Comparison of ENCODE assay signal across 9 mouse cellular contexts in genomic region chr14:93891371-93891746, GRCm38 (mm10). TPM values are rescaled to one million over a fixed set of nuclear protein-coding genes. Genes with fewer than 3 reads are reported as not detected.
DNase-seq lines count a peak whose midpoint lies in the region; ATAC-seq and TF ChIP-seq lines count a peak whose summit lies in the region.
"Had no signal": no experiment of that assay in that cellular context is flagged by ENCODE, and none has a peak within 500 bp of the region (broad histone marks: within the 10 kb centered on the region; RNA-seq: fewer than 3 reads in every experiment).

No protein-coding gene starts in this region.

- H3K36me3 ChIP-seq in kidney, postnatal 0 days (ENCODE audit: insufficient read depth, low read length): no peaks in the 10 kb centered on the region
- H3K36me3 ChIP-seq in heart, postnatal 0 days (replicated peaks; ENCODE audit: control insufficient read depth, insufficient read depth, low read length): no peaks in the 10 kb centered on the region
- no peaks in the 10 kb centered on the region for H3K36me3 ChIP-seq in liver, embryonic 16.5 days (ENCODE audit: control insufficient read depth, insufficient read depth)
- no peaks in the 10 kb centered on the region for H3K36me3 ChIP-seq in stomach, embryonic 15.5 days

- peak overlapping the region; percentile 46 for H3K4me3 ChIP-seq in kidney, postnatal 0 days (replicated peaks; ENCODE audit: low read depth, low read length)
- peak overlapping the region; percentile 56 for H3K4me3 ChIP-seq in heart, postnatal 0 days (ENCODE audit: low read depth, low read length)
- peak overlapping the region; percentile 36 for H3K4me3 ChIP-seq in liver, embryonic 16.5 days (ENCODE audit: low read depth, low read length)
- peak overlapping the region; percentile 65 for H3K4me3 ChIP-seq in stomach, embryonic 15.5 days (replicated peaks)

- H3K27ac ChIP-seq in kidney, postnatal 0 days: no peak overlapping the region
- H3K27ac ChIP-seq in heart, postnatal 0 days (ENCODE audit: low read depth): no peak overlapping the region
- no peak overlapping the region for H3K27ac ChIP-seq in liver, embryonic 16.5 days (ENCODE audit: low read length)
- peak overlapping the region; percentile 78 for H3K27ac ChIP-seq in stomach, embryonic 15.5 days

- DNase-seq in kidney, postnatal 0 days (ENCODE audit: low spot score): peak; percentile 28
- DNase-seq in kidney, postnatal 4 days: no peak
- peak; percentile 70 for DNase-seq in cerebellum, adult 9-11 months
- peak; percentile 5 for DNase-seq in heart, postnatal 0 days (ENCODE audit: low spot score)
- no peak for DNase-seq in retina, embryonic 14.5 days (ENCODE audit: low spot score)
- DNase-seq in ovary, postnatal 14 days (ENCODE audit: low spot score): no peak

- TF ChIP-seq CTCF in kidney, postnatal 0 days (IDR thresholded peaks at IDR 0.05; ENCODE audit: low read depth): no peak
- TF ChIP-seq CTCF in heart, postnatal 0 days (IDR thresholded peaks at IDR 0.05; ENCODE audit: low read depth): no peak

- ATAC-seq in kidney, postnatal 0 days (replicated peaks; ENCODE audit: low FRiP score, low read depth): no peak
- ATAC-seq in heart, postnatal 0 days (ENCODE audit: insufficient read depth, low read depth): no peak
- ATAC-seq in liver, embryonic 16.5 days (ENCODE audit: low read depth): no peak
- no peak for ATAC-seq in stomach, embryonic 15.5 days (ENCODE audit: insufficient read depth, low FRiP score, low read depth)

- no peaks in the 10 kb centered on the region for H3K27me3 ChIP-seq in kidney, postnatal 0 days (ENCODE audit: insufficient read depth, low read length)
- 0 out of 2 replicates have a peak, but pooled peaks cover 8% of the 10 kb centered on the region for H3K27me3 ChIP-seq in heart, postnatal 0 days (ENCODE audit: control insufficient read depth, insufficient read depth, low read length)
- peaks cover 19% of the 10 kb centered on the region for H3K27me3 ChIP-seq in liver, embryonic 16.5 days (ENCODE audit: control insufficient read depth, insufficient read depth, low read depth, low read length)
- H3K27me3 ChIP-seq in stomach, embryonic 15.5 days (replicated peaks): no peaks in the 10 kb centered on the region

- no peaks in the 10 kb centered on the region for H3K9me3 ChIP-seq in kidney, postnatal 0 days (replicated peaks; ENCODE audit: low read length)
- no peaks in the 10 kb centered on the region for H3K9me3 ChIP-seq in heart, postnatal 0 days (replicated peaks; ENCODE audit: control insufficient read depth, low read length)
- H3K9me3 ChIP-seq in liver, embryonic 16.5 days (replicated peaks; ENCODE audit: control insufficient read depth, low read length): no peaks in the 10 kb centered on the region
- H3K9me3 ChIP-seq in stomach, embryonic 15.5 days: no peaks in the 10 kb centered on the region

- H3K4me2 ChIP-seq in kidney, postnatal 0 days (ENCODE audit: low read length): peak overlapping the region; percentile 85
- peak overlapping the region; percentile 75 for H3K4me2 ChIP-seq in heart, postnatal 0 days (ENCODE audit: low read depth, low read length)
- peak overlapping the region; percentile 42 for H3K4me2 ChIP-seq in liver, embryonic 16.5 days (ENCODE audit: low read depth, low read length)
- H3K4me2 ChIP-seq in stomach, embryonic 15.5 days: peak overlapping the region; percentile 83

- TF ChIP-seq EP300 in heart, postnatal 0 days (IDR thresholded peaks at IDR 0.05; ENCODE audit: low read depth): no peak

- 0 out of 2 replicates have a peak overlapping the region, but pooled peaks have one; percentile 40 for H3K9ac ChIP-seq in kidney, postnatal 0 days (ENCODE audit: low read depth, low read length)
- H3K9ac ChIP-seq in heart, postnatal 0 days (replicated peaks; ENCODE audit: low read depth, low read length): peak overlapping the region; percentile 35
- H3K9ac ChIP-seq in liver, embryonic 16.5 days (ENCODE audit: low read depth, low read length): no peak overlapping the region
- H3K9ac ChIP-seq in stomach, embryonic 15.5 days: peak overlapping the region; percentile 32; the same call in 1 of the 2 replicates

- H3K4me1 ChIP-seq in kidney, postnatal 0 days (replicated peaks; ENCODE audit: insufficient read depth, low read length): peaks cover 3% of the 10 kb centered on the region; the same call in 1 of the 2 replicates
- peaks cover 9% of the 10 kb centered on the region; the same call in 1 of the 2 replicates for H3K4me1 ChIP-seq in heart, postnatal 0 days (ENCODE audit: control insufficient read depth, insufficient read depth)
- no peaks in the 10 kb centered on the region for H3K4me1 ChIP-seq in liver, embryonic 16.5 days (ENCODE audit: control insufficient read depth, low read depth, low read length)
- H3K4me1 ChIP-seq in stomach, embryonic 15.5 days: 0 out of 2 replicates have a peak, but pooled peaks cover 3% of the 10 kb centered on the region

- 2% methylated on average over 13 of the region's 13 CpGs for WGBS in kidney, postnatal 0 days
- WGBS in heart, postnatal 0 days: 3% methylated on average over 13 of the region's 13 CpGs
- 2% methylated on average over 13 of the region's 13 CpGs for WGBS in liver, embryonic 16.5 days (ENCODE audit: insufficient replicate concordance)
- WGBS in stomach, embryonic 15.5 days: under 1% methylated on average over 13 of the region's 13 CpGs

RNA-seq across cellular contexts. Expression of gene Pcdh9, which starts 0.9 kb away (rescaled TPM):
- 8.1 and 8.8 TPM in 2 replicates for polyA plus RNA-seq in kidney, postnatal 0 days (2015; fragmentation: Nextera tagmentation; extraction: Ambion mirVana)
- total RNA-seq in heart, postnatal 0 days (2014; rRNA removed; ENCODE audit: low replicate concordance): 0.88 and 2.7 TPM in 2 replicates
- polyA plus RNA-seq in heart, postnatal 0 days (2015; fragmentation: Nextera tagmentation; extraction: Ambion mirVana): 2.6 and 2.9 TPM in 2 replicates
- 0.41 and 0.51 TPM in 2 replicates for polyA plus RNA-seq in liver, embryonic 16.5 days (2015; fragmentation: Nextera tagmentation; extraction: Ambion mirVana)
- polyA plus RNA-seq in stomach, embryonic 15.5 days (2015; fragmentation: Nextera tagmentation; extraction: Ambion mirVana): 21.8 and 28.1 TPM in 2 replicates
- total RNA-seq: hematopoietic stem cell, adult 5-6 weeks had no signal

Comparison
In these comparisons a context has a peak if more than half of its experiments do, and no peak if none do; other contexts are left out.
1. DNase-seq: peak in kidney, postnatal 0 days (single experiment), cerebellum, adult 9-11 months (single experiment) and heart, postnatal 0 days (single experiment); none in kidney, postnatal 4 days (0 of 2), retina, embryonic 14.5 days (single experiment) and ovary, postnatal 14 days (single experiment).
2. Peak in every context shown above with its lines, with median percentiles within 50 percentile points of each other: H3K4me2 ChIP-seq and H3K4me3 ChIP-seq.